Comparison of ENCODE assay signal across 16 mouse cellular contexts in genomic region chr5:64598606-64599005, GRCm38 (mm10).
DNase-seq lines count a peak whose midpoint lies in the region; ATAC-seq and TF ChIP-seq lines count a peak whose summit lies in the region.
"Had no signal": no experiment of that assay in that cellular context is flagged by ENCODE, and none has a peak within 500 bp of the region (broad histone marks: within the 10 kb centered on the region; RNA-seq: fewer than 3 reads in every experiment).

No protein-coding gene starts in this region.

- 29% methylated on average over 3 of the region's 3 CpGs for WGBS in heart, postnatal 0 days
- 78% methylated on average over 3 of the region's 3 CpGs for WGBS in lung, embryonic 15.5 days

- DNase-seq in heart, postnatal 0 days (ENCODE audit: low spot score), result no peak
- no peak for DNase-seq in heart, postnatal 25 days (ENCODE audit: low spot score)
- no peak for DNase-seq in lung, postnatal 25 days (ENCODE audit: low spot score)
- peak; percentile 90 for DNase-seq in kidney, adult 9 months
- DNase-seq in kidney, postnatal 25 days, result peak; percentile 57 to 83
- no peak for DNase-seq in urinary bladder, postnatal 4 days (ENCODE audit: low spot score in 2 of 2)
- DNase-seq in spleen, postnatal 10 days (ENCODE audit: low spot score in 2 of 2), result no peak
- DNase-seq: cerebellum, postnatal 25 days; lung, adult 2 months; right cerebral cortex, postnatal 4 days had no signal

- intact Hi-C loops in heart, postnatal 25 days (cut with DNase I), result loop anchor here (5.0 kb wide), 1 partner anchor 91 kb away; no protein-coding TSS in a partner anchor

- H3K4me3 ChIP-seq in heart, postnatal 0 days (ENCODE audit: low read depth, low read length), result no peak overlapping the region
- no peak overlapping the region for H3K4me3 ChIP-seq in lung, embryonic 15.5 days
- H3K4me3 ChIP-seq: forebrain, embryonic 13.5 days; hindbrain, embryonic 10.5 days; left cerebral cortex, adult 2 months; limb, embryonic 12.5 days; midbrain, embryonic 15.5 days had no signal

- TF ChIP-seq CTCF in heart, postnatal 0 days (IDR thresholded peaks at IDR 0.05; ENCODE audit: low read depth), result no peak

- no peak overlapping the region for H3K4me2 ChIP-seq in heart, postnatal 0 days (ENCODE audit: low read depth, low read length)
- no peak overlapping the region for H3K4me2 ChIP-seq in lung, embryonic 15.5 days
- H3K4me2 ChIP-seq: forebrain, embryonic 13.5 days; limb, embryonic 12.5 days; midbrain, embryonic 15.5 days had no signal

- no peak overlapping the region for H3K9ac ChIP-seq in heart, postnatal 0 days (replicated peaks; ENCODE audit: low read depth, low read length)
- H3K9ac ChIP-seq in lung, embryonic 15.5 days, result no peak overlapping the region
- H3K9ac ChIP-seq: forebrain, embryonic 13.5 days; limb, embryonic 12.5 days; midbrain, embryonic 15.5 days had no signal

- no peaks in the 10 kb centered on the region for H3K9me3 ChIP-seq in heart, postnatal 0 days (replicated peaks; ENCODE audit: control insufficient read depth, low read length)
- no peaks in the 10 kb centered on the region for H3K9me3 ChIP-seq in lung, embryonic 15.5 days
- H3K9me3 ChIP-seq: forebrain, embryonic 13.5 days; hindbrain, embryonic 10.5 days; limb, embryonic 12.5 days; midbrain, embryonic 15.5 days had no signal

- no peaks in the 10 kb centered on the region for H3K27me3 ChIP-seq in heart, postnatal 0 days (ENCODE audit: control insufficient read depth, insufficient read depth, low read length)
- no peaks in the 10 kb centered on the region for H3K27me3 ChIP-seq in lung, embryonic 15.5 days
- H3K27me3 ChIP-seq: forebrain, embryonic 13.5 days; limb, embryonic 12.5 days; midbrain, embryonic 15.5 days had no signal

- no peak for TF ChIP-seq EP300 in heart, postnatal 0 days (IDR thresholded peaks at IDR 0.05; ENCODE audit: low read depth)

- peak overlapping the region; percentile 87; the same call in 1 of the 2 replicates for H3K27ac ChIP-seq in heart, postnatal 0 days (ENCODE audit: low read depth)
- H3K27ac ChIP-seq in lung, embryonic 15.5 days, result peak overlapping the region; percentile 75; the same call in 1 of the 2 replicates
- H3K27ac ChIP-seq: forebrain, embryonic 13.5 days; hindbrain, embryonic 10.5 days; left cerebral cortex, adult 2 months; midbrain, embryonic 15.5 days had no signal

- H3K36me3 ChIP-seq in heart, postnatal 0 days (replicated peaks; ENCODE audit: control insufficient read depth, insufficient read depth, low read length), result no peaks in the 10 kb centered on the region
- H3K36me3 ChIP-seq in lung, embryonic 15.5 days, result no peaks in the 10 kb centered on the region
- H3K36me3 ChIP-seq: hindbrain, embryonic 10.5 days; limb, embryonic 12.5 days; midbrain, embryonic 15.5 days had no signal

- ATAC-seq in heart, postnatal 0 days (ENCODE audit: insufficient read depth, low read depth), result no peak
- ATAC-seq in lung, embryonic 15.5 days (ENCODE audit: borderline replicate concordance, extremely low read depth, low FRiP score, low TSS enrichment), result no peak
- ATAC-seq: forebrain, embryonic 13.5 days; midbrain, embryonic 15.5 days had no signal

- H3K4me1 ChIP-seq in heart, postnatal 0 days (ENCODE audit: control insufficient read depth, insufficient read depth), result peaks cover 7% of the 10 kb centered on the region
- H3K4me1 ChIP-seq in lung, embryonic 15.5 days, result peaks cover 25% of the 10 kb centered on the region

Comparison
In these comparisons a context has a peak if more than half of its experiments do, and no peak if none do; other contexts are left out.
1. DNase-seq: peak in kidney, adult 9 months (single experiment) and kidney, postnatal 25 days (2 of 2); none in heart, postnatal 0 days (single experiment), heart, postnatal 25 days (single experiment), lung, postnatal 25 days (single experiment), urinary bladder, postnatal 4 days (0 of 2) and spleen, postnatal 10 days (0 of 2).